Mouse (Mus musculus): ENCODE results near the gene Gse1. TPM values are rescaled to one million over a fixed set of nuclear protein-coding genes. Genes with fewer than 3 reads are reported as not detected.

Gse1 gene
- polyA plus RNA-seq, 1 experiment from 2014 or later: 15.4 TPM

DNA sequence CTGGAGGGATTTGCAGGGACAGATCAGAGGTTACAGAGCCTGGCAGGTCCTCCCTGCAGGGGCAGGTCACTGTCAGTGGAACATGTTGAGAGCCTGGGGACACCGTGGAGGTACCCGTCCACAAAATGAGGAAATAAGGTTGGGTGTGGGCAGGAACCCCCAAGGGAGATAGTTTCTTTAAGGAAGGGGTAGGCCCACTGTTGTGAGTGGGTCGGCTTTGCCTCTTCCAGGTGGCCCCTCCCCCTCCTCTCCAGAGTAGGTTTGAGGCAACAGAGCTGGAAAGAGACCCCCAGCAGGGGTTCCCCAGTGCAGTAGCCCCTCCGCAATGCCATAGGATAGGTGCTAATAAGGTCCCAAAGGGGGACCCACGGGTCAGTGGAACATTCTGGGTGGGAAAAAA, 274.2 kb downstream of the Gse1 start:
- Histone ChIP-seq H3K9me3 (no peaks in the 10 kb centered on the region), H3K36me3 (no peaks in the 10 kb centered on the region), H3K27me3 (no peaks in the 10 kb centered on the region), H3K4me1 (replicated peaks) (peaks cover 88% of the 10 kb centered on the region), H3K9ac (no peak overlapping the region), H3K4me2 (no peak overlapping the region), H3K27ac (replicated peaks) (no peak overlapping the region), H3K4me3 (no peak overlapping the region)
- ATAC-seq (ENCODE audit: low FRiP score, low read depth): no peak
- 57% methylated on average over 5 of the region's 5 CpGs for WGBS

DNA sequence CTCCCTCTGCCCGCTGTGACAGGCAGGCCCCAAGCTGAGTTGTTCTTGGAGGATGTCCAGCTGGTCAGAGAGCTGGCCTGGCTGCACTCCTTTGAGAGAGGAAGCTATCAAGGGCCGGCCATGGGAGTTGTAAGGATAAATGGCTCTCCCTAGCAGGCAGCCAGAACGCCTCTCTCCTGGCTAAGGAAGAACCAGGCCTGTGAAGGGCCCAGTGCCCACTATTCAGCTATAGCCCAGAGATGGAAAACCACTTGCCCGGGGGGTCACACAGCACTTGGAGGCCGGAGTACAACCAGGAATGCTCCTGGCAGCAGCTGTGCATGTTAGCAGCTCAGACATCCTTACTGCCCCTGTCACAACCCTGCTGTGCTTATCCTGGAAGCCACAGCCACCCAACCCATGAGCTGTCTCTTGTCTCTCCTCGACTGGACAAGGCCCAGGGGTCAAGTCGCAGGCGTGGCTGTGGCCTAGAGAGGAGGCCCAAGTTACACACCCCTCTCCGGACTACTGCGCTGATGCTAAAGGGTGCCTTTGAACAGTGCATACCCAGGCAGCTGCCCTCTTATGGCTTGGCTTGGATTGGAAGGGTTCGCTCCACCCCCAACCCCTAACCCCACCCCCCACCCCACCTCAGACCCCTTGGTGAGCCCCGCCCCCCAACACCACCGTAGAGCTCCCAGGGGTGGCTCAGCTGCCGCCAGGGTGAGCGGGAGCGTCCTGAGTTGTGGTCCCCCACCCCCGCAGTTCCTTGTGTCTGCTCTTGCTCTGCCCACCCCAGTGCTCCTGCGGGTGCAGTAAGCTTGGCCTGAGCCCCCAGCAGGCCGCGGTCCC, 276.2 kb downstream of the Gse1 start:
- ATAC-seq (ENCODE audit: low FRiP score, low read depth): peak; percentile 20; the same call in 1 of the 2 replicates
- no peaks in the 10 kb centered on the region for H3K36me3 ChIP-seq
- H3K9me3 ChIP-seq: no peaks in the 10 kb centered on the region
- peak overlapping the region; percentile 51 for H3K4me2 ChIP-seq
- H3K4me3 ChIP-seq: peak overlapping the region; percentile 11
- H3K27ac ChIP-seq (replicated peaks): peak overlapping the region; percentile 66
- H3K9ac ChIP-seq: no peak overlapping the region
- H3K4me1 ChIP-seq (replicated peaks): peaks cover 88% of the 10 kb centered on the region
- WGBS: 9% methylated on average over 20 of the region's 20 CpGs
- no peaks in the 10 kb centered on the region for H3K27me3 ChIP-seq

DNA sequence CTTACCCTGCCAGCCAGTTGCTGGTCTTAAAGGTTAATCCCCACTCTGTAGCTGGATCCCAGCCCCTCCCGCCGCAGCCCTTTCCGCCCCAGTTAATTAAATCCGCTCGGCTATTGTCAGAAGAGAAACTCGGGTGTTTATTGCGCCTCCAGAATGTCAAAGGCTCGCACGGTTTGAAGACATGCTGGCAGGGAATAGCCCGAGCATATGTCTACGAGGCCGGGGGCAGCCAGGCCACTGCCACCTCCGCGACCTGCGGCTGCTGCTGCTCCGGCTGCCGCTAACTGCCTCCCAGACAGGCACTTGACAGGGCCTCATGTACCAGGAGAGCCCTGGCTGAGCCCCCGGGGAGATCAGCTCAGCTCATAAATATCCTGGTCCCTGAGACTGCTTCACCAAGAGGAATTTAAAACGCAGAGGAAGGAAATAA, 276.8 kb downstream of the Gse1 start:
- 1% methylated on average over 19 of the region's 19 CpGs for WGBS
- Histone ChIP-seq H3K27me3 (no peaks in the 10 kb centered on the region), H3K9me3 (no peaks in the 10 kb centered on the region), H3K9ac (peak overlapping the region; percentile 18), H3K4me1 (replicated peaks) (peaks cover 91% of the 10 kb centered on the region), H3K36me3 (no peaks in the 10 kb centered on the region), H3K4me2 (peak overlapping the region; percentile 51), H3K27ac (replicated peaks) (peak overlapping the region; percentile 66), H3K4me3 (peak overlapping the region; percentile 11)
- 0 out of 2 replicates have a peak, but pooled peaks have one; percentile 7 for ATAC-seq (ENCODE audit: low FRiP score, low read depth)

DNA sequence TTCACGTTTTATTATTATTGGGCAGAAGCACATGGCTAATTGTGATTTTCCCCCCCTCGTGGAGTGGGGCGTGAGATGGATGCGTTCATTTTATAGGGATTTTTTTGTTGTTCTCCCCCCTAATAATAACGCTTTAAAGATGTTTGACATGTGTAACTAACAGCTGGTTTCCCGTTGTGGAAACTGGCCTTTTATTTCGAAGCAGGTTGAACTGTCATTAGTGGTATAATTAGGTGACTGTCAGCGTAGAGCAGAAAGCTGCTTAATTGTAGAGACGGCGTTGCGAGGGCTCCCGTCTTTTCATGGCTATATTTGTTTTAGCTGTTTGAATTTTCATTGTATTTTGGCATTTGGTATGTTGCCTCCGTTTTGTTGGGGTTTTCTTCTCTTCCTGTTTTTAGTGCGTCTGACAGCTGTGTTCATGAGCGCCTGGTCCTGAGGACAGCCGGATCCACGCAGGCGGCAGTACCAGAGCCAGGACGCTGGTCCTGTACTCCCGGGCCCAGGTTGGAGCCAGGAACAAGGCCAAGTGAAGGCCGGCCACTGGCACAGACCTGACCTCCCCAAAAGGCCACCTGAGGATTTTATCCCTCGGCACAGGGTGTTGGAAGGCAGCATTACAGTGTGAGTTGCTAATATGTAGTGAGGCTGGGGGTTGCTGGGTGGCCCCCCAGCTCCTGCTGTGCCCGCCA, 277.5 kb downstream of the Gse1 start:
- peak overlapping the region; percentile 51 for H3K4me2 ChIP-seq
- no peak for ATAC-seq (ENCODE audit: low FRiP score, low read depth)
- peaks cover 91% of the 10 kb centered on the region for H3K4me1 ChIP-seq (replicated peaks)
- peak overlapping the region; percentile 11; the same call in 1 of the 2 replicates for H3K4me3 ChIP-seq
- H3K9me3 ChIP-seq: no peaks in the 10 kb centered on the region
- 11% methylated on average over 23 of the region's 23 CpGs for WGBS
- no peaks in the 10 kb centered on the region for H3K36me3 ChIP-seq
- H3K27me3 ChIP-seq: no peaks in the 10 kb centered on the region
- peak overlapping the region; percentile 18 for H3K9ac ChIP-seq
- H3K27ac ChIP-seq (replicated peaks): peak overlapping the region; percentile 66

DNA sequence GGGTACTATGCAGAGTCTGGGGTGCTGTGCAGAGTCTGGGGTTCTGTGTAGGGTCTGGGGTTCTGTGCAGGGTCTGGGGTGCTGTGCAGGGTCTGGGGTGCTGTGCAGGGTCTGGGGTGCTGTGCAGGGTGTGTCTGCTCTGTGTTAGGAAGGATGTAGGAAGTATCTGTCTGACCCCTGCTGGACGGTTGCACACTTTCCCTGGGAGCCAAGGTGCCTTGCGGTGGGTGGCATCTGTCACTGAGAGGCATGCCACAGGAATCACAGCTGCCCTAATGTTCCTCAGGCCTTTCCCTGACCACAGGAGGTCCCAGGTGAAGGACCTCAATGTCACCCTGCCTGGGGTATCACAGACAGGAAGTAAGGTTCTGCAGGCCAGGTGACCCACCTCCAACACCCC, 278.3 kb downstream of the Gse1 start:
- ATAC-seq (ENCODE audit: low FRiP score, low read depth): no peak
- no peaks in the 10 kb centered on the region for H3K9me3 ChIP-seq
- peaks cover 91% of the 10 kb centered on the region for H3K4me1 ChIP-seq (replicated peaks)
- H3K27ac ChIP-seq (replicated peaks): no peak overlapping the region
- WGBS: 66% methylated on average over 2 of the region's 2 CpGs
- no peaks in the 10 kb centered on the region for H3K27me3 ChIP-seq
- H3K4me2 ChIP-seq: no peak overlapping the region
- 0 out of 2 replicates have a peak overlapping the region, but pooled peaks have one; percentile 16 for H3K9ac ChIP-seq
- no peaks in the 10 kb centered on the region for H3K36me3 ChIP-seq
- H3K4me3 ChIP-seq: no peak overlapping the region

DNA sequence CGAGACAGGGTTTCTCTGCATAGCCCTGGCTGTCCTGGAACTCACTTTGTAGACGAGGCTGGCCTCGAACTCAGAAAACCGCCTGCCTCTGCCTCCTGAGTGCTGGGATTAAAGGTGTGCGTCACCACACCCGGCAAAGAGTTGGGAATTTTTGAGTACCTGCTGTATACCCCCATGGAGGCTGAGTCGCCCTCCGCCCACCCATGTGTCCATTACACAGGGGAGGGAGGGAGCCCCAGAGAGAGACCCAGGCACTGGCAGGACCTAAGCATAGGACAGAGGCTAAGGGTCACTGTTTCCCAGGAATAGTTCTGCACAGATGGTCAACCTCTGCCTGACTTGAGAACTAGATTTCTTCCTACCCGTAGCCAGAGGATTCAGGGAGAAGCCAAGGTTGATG, 279.0 kb downstream of the Gse1 start:
- no peak overlapping the region for H3K9ac ChIP-seq
- H3K27ac ChIP-seq (replicated peaks): no peak overlapping the region
- 88% methylated on average over 9 of the region's 9 CpGs for WGBS
- no peak overlapping the region for H3K4me2 ChIP-seq
- ATAC-seq (ENCODE audit: low FRiP score, low read depth): no peak
- no peaks in the 10 kb centered on the region for H3K36me3 ChIP-seq
- no peaks in the 10 kb centered on the region for H3K9me3 ChIP-seq
- H3K4me1 ChIP-seq (replicated peaks): peaks cover 96% of the 10 kb centered on the region
- H3K4me3 ChIP-seq: no peak overlapping the region
- H3K27me3 ChIP-seq: no peaks in the 10 kb centered on the region

DNA sequence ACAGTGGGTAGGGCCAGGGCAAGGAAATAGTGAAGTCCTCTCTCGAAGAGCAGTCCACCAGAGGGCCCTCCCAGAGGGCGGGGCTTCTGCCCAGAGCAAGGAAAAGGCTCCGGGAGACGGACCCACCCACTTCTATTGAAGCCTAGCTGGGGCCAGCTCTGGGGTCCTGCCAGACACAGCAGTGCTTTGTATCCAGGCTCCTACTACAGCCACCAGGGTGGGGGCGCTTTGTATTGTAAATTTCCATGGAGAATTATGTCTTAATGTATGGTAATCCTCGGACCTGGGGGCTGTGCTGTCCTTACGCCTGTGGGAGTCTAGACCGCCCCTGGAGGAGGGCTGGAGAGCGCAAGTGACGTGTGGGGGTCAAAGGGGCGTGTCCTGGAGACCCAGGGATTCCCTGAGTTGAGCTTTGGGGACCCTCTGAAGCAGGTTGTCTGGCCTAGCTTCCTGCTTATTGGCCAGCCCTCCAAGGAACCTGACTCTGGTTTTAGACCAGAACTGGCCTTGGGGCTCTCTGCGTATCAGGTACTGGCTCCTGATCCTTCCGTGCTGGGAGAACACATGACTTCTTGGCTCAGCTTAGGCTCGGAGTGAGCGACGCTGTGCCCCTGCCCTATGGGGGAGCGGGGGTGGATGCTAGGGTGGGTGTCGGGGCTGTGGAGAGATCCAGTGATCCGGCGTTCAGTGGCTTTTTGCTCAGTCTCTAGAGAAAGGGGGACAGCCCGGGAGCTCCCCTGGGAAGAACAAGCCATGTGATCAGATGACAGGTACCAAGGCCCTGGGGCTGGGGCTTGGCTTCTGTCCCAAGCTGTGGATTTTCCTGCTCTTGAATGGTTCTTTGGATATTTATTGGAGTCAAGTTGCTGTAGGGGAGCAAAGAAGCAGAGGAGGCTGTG, 281.1 kb downstream of the Gse1 start:
- peak overlapping the region; percentile 34 for H3K4me2 ChIP-seq
- H3K27me3 ChIP-seq: no peaks in the 10 kb centered on the region
- no peaks in the 10 kb centered on the region for H3K9me3 ChIP-seq
- H3K4me3 ChIP-seq: no peak overlapping the region
- ATAC-seq (ENCODE audit: low FRiP score, low read depth): peak; percentile 42
- 7% methylated on average over 21 of the region's 21 CpGs for WGBS
- peaks cover 96% of the 10 kb centered on the region for H3K4me1 ChIP-seq (replicated peaks)
- peak overlapping the region; percentile 50 for H3K27ac ChIP-seq (replicated peaks)
- H3K9ac ChIP-seq: no peak overlapping the region
- H3K36me3 ChIP-seq: no peaks in the 10 kb centered on the region

DNA sequence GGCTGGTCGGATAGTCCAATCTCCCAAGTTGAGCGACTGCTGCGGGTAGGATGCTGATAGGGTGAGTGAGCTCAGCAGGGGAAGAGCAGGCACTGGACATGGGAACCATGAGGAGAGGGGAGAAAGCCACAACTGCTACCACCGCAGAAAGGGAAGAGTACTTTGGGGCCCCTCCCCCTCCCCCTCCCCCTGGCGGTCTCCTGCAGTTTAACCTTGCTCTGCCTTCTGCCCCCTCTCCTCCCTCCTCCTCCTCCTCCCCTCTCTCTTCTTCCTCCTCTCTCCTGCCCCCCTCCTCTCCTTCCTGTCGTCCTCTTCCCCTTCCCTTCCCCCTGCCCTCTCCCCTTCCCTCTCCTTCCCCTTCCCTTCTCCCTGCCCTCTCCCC, 281.8 kb downstream of the Gse1 start:
- Histone ChIP-seq H3K4me2 (peak overlapping the region; percentile 34), H3K4me3 (no peak overlapping the region), H3K36me3 (no peaks in the 10 kb centered on the region), H3K4me1 (replicated peaks) (peaks cover 96% of the 10 kb centered on the region), H3K27me3 (no peaks in the 10 kb centered on the region), H3K27ac (replicated peaks) (no peak overlapping the region; the same call in 1 of the 2 replicates), H3K9ac (no peak overlapping the region), H3K9me3 (no peaks in the 10 kb centered on the region)
- no peak for ATAC-seq (ENCODE audit: low FRiP score, low read depth)
- 9% methylated on average over 5 of the region's 6 CpGs for WGBS

DNA sequence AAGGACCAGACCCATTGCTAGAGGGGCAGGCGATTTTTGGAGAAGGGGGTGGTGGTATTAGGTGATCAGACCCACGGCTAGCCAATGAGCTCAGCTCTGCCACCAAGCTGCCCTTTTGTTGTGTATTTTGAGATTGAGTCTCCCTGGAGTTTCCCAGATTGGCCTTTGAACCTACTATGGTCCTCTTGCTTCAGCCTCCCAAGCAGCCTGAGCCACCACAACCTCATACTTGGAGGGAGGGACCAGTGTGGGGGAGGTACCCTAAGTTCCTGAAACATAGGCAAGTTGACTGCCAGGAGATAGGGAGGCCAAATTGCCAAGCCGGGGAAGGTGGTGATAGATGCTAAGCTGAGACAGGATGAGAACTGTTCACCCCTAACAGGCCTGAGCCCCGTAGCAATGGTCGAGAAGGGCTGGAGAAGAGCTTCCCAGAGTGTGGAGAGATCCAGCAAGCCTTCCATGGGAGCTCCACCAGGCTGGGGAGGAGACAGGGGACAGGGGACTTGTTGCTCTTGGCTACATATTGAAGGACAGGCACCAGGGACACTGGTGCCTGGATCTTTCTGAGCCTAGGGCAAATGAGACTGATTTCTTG, 282.7 kb downstream of the Gse1 start:
- ATAC-seq (ENCODE audit: low FRiP score, low read depth): no peak
- WGBS: 39% methylated on average over 5 of the region's 5 CpGs
- Histone ChIP-seq H3K4me2 (no peak overlapping the region), H3K4me1 (replicated peaks) (peaks cover 95% of the 10 kb centered on the region), H3K36me3 (no peaks in the 10 kb centered on the region), H3K4me3 (no peak overlapping the region), H3K27me3 (no peaks in the 10 kb centered on the region), H3K9me3 (no peaks in the 10 kb centered on the region), H3K27ac (replicated peaks) (no peak overlapping the region), H3K9ac (no peak overlapping the region)

DNA sequence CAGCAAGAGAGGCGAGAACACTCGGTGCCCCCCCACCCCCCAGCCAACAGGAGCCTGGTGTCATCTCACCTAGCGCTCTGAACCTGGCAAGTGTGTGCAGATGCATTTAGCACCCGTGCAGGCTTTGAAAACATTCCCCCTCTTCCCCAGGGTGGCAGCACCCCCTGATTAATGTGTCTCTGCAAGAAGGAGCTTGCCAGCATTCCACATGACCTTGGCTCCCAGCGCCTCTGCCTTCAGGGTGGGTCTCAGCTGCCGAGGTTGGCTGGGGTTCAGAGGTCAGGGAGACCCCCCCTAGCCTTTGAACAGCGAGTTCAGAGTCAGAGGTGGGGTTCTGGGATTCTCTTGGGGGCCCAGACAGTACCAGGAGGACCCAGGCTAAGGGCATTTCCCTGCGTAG, 283.5 kb downstream of the Gse1 start:
- ATAC-seq (ENCODE audit: low FRiP score, low read depth): no peak
- H3K9me3 ChIP-seq: no peaks in the 10 kb centered on the region
- H3K27me3 ChIP-seq: no peaks in the 10 kb centered on the region
- H3K27ac ChIP-seq (replicated peaks): peak overlapping the region; percentile 76
- 31% methylated on average over 8 of the region's 8 CpGs for WGBS
- no peaks in the 10 kb centered on the region for H3K36me3 ChIP-seq
- peaks cover 95% of the 10 kb centered on the region for H3K4me1 ChIP-seq (replicated peaks)
- H3K4me3 ChIP-seq: no peak overlapping the region
- H3K4me2 ChIP-seq: no peak overlapping the region
- H3K9ac ChIP-seq: no peak overlapping the region

DNA sequence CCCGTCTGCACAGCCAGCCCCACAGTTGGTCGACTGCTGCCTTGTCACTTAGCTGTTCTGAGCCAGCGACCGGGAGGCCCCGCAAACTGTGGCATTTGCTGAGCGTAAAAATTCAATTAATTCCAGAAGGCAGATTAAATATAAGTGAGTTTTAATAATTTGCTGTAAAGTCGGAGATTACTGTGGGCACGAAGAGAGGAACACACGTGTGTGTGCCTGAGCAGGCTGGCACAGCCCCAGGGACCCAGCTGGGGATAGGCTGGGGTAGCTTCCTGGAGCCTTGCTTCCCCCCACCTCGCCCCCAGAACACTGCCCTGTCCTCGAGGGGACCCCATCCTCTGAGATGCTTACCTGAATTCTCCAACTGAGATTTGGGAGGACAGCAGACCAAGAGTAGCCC, 284.1 kb downstream of the Gse1 start:
- Histone ChIP-seq H3K4me1 (replicated peaks) (peaks cover 97% of the 10 kb centered on the region), H3K9ac (no peak overlapping the region), H3K27me3 (no peaks in the 10 kb centered on the region), H3K36me3 (no peaks in the 10 kb centered on the region), H3K4me2 (no peak overlapping the region), H3K27ac (replicated peaks) (peak overlapping the region; percentile 76), H3K4me3 (no peak overlapping the region), H3K9me3 (no peaks in the 10 kb centered on the region)
- ATAC-seq (ENCODE audit: low FRiP score, low read depth): no peak
- 23% methylated on average over 11 of the region's 11 CpGs for WGBS
